Mouse (Mus musculus) E14TG2a.4 (cell line): Measurements from ENCODE around the gene Tgoln1.

Experiments
- CTCF ChIP-seq: conservative IDR thresholded peaks from 2 replicates; pipeline ENCODE4 v1.5.1; 2014; ENCODE audit warnings: low read length
- POU5F1 ChIP-seq: IDR thresholded peaks from 2 replicates; pipeline ENCODE4 v1.6.1; 2014; ENCODE audit warnings: low read length, borderline replicate concordance

DNA sequence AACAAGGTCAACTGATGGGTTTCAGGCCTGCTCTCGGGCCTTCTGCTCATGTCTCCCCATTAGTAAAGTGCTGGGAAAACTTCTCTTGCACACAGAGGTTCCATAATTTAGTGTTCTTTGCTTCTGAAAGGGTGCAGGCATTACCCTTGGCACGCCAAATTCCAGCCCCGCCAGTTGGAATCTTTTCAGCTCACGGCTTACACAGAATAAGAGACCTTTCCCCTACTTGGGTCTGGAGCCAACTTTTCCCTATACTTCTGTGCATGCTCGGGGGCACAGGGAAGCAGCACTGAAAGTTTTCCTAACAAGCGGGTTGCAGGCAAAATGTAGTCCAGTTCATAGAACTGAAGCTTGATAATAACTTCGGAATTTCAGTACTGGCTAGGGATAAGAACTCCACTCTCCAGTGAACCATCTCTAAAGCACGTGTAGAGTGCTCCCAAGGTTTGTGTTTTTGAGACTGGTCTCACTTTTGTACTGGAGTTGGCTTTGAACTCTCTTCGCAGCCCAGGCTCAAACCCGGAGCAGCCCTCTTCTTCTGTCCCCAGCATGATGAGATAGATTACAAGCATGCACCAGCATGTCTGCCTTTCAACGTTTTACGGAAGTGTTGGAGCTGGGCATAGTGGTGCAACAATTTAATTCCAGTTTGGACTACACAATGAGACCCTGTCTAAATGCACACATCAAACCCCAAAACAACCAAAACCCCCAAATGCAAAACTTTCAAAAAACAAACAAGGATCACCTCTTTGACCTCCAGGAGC, 17.8 kb downstream of the Tgoln1 start:
- no peak for TF ChIP-seq CTCF
- TF ChIP-seq POU5F1: no peak
